Mouse (Mus musculus) brain, embryonic 14.5 days (tissue): ENCODE results near the gene Hesx1.

ENCODE experiments used
- CTCF ChIP-seq: fragments of 200-500 bp; IDR thresholded peaks from 2 replicates; pipeline ENCODE4 v1.5.1; 2012; ENCODE audit warnings: inconsistent platforms, mild to moderate bottlenecking, moderate library complexity, borderline replicate concordance; ENCODE audit not compliant: insufficient read depth, insufficient read length; ENCODE audit errors: extremely low read depth
- POLR2A ChIP-seq: fragments of 200-500 bp; IDR thresholded peaks from 2 replicates; pipeline ENCODE4 v1.6.1; 2012; ENCODE audit warnings: mild to moderate bottlenecking, inconsistent platforms, borderline replicate concordance; ENCODE audit not compliant: poor library complexity, insufficient read depth, insufficient read length, severe bottlenecking; ENCODE audit errors: extremely low read depth

DNA sequence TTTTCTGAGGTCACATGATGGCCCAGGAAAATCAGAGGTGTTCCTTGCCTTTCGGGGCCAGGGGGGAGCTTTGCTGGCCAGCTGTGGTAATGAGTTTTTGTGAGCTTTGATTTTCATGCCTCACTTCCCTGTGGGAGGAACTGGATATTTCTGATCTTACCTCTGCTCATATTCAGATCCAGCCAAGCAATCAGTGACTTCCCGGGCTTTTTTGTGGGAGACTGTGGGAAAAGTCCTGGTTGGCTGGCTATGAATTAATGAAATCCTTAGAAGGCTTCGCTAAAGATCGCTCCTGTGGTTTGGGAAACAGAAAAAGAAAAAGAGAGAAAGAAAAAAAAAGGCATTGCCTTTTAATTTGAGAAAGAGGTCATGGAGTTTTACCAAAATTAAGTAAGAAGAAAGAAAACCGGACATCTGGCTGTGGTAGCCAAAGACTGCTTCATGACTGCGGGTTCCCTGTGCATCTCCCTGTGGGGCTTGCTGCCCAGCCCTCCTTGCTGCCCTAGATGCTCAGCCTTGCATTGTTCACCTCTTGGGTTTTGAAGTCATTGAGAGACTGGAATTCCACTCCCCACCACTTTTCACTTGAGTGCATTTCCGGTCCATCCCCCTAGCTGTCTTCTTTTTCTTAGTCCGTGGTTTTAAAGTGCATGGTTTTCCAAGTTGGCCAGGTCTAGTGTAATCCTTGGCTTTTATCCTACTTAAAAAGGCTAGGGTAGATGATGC lies 54.2 kb downstream of the Hesx1 start:
- TF ChIP-seq CTCF (no peak), POLR2A (no peak)
